ENCODE assay signal across 25 mouse cellular contexts in the genomic region with DNA sequence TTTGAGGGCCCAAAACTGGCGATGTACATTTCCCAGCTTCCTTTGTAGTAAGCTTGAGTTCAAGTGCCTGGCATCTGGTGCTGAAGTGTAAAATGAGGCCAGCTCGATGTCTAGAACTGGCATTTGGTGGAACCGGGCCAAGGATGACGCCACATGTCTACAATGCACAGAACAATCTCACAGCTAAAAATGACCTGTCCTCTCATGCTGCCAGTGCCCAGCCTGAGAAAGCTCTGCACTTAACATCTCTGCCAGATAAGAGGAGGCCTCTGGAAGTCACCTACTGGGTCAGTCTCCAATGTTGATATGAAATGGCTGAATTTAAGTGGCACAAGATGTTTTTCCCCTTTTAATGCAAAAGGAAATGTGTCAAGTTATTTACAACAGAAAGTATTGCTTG.
DNase-seq lines count a peak whose midpoint lies in the region; ATAC-seq lines count a peak whose summit lies in the region.
"Had no signal": no experiment of that assay in that cellular context is flagged by ENCODE, and none has a peak within 500 bp of the region (broad histone marks: within the 10 kb centered on the region; RNA-seq: fewer than 3 reads in every experiment).

No protein-coding gene starts in this region.

- peak overlapping the region; percentile 80 for H3K27ac ChIP-seq in heart, embryonic 15.5 days
- H3K27ac ChIP-seq: forebrain, embryonic 10.5 days; hindbrain, embryonic 10.5 days; hindbrain, postnatal 0 days; kidney, embryonic 15.5 days; limb, embryonic 13.5 days; liver, embryonic 13.5 days; midbrain, embryonic 10.5 days had no signal

- no peak overlapping the region for H3K4me2 ChIP-seq in heart, embryonic 15.5 days
- H3K4me2 ChIP-seq: kidney, embryonic 15.5 days; limb, embryonic 13.5 days; liver, embryonic 13.5 days; lung, embryonic 14.5 days had no signal

- WGBS in heart, embryonic 15.5 days: 35% methylated on average over 4 of the region's 4 CpGs

- H3K36me3 ChIP-seq in heart, embryonic 15.5 days: no peaks in the 10 kb centered on the region
- H3K36me3 ChIP-seq: forebrain, embryonic 10.5 days; hindbrain, embryonic 10.5 days; kidney, embryonic 15.5 days; limb, embryonic 13.5 days; liver, embryonic 13.5 days; midbrain, embryonic 10.5 days had no signal

- ATAC-seq in heart, embryonic 15.5 days (replicated peaks; ENCODE audit: insufficient number of reproducible peaks, insufficient read depth, low FRiP score, low read depth): peak; percentile 93
- ATAC-seq: hindbrain, postnatal 0 days; intestine, postnatal 0 days had no signal

- no peaks in the 10 kb centered on the region for H3K27me3 ChIP-seq in heart, embryonic 15.5 days
- H3K27me3 ChIP-seq: CH12.LX; kidney, embryonic 15.5 days; liver, embryonic 13.5 days had no signal

- H3K9ac ChIP-seq in heart, embryonic 15.5 days: no peak overlapping the region
- H3K9ac ChIP-seq: kidney, embryonic 15.5 days; limb, embryonic 13.5 days; liver, embryonic 13.5 days; lung, embryonic 14.5 days had no signal

- intact Hi-C loops in left cerebral cortex, postnatal 4 days (cut with DNase I): no loop called here

- H3K9me3 ChIP-seq in heart, embryonic 15.5 days (replicated peaks): no peaks in the 10 kb centered on the region
- H3K9me3 ChIP-seq: forebrain, embryonic 10.5 days; hindbrain, embryonic 10.5 days; kidney, embryonic 15.5 days; limb, embryonic 13.5 days; liver, embryonic 13.5 days; midbrain, embryonic 10.5 days had no signal

- peaks cover 3% of the 10 kb centered on the region; the same call in 1 of the 2 replicates for H3K4me1 ChIP-seq in heart, embryonic 15.5 days (replicated peaks)
- H3K4me1 ChIP-seq: forebrain, embryonic 10.5 days; hindbrain, embryonic 10.5 days; kidney, embryonic 15.5 days; limb, embryonic 13.5 days; liver, embryonic 13.5 days had no signal

- DNase-seq in left cerebral cortex, postnatal 4 days: peak; percentile 28
- DNase-seq in left cerebral cortex, adult 18-20 months (ENCODE audit: low spot score in 2 of 2): no peak
- DNase-seq in heart, adult 8-10 months (ENCODE audit: low spot score): peak; percentile 63
- peak; percentile 86 for DNase-seq in heart, postnatal 4 days
- no peak for DNase-seq in frontal cortex, postnatal 14 days (ENCODE audit: low spot score in 2 of 2)
- DNase-seq in adrenal gland, postnatal 10 days: no peak
- DNase-seq in lung, postnatal 25 days (ENCODE audit: low spot score): no peak
- DNase-seq: cerebellum, adult 11 months; gastrocnemius, postnatal 10 days; kidney, postnatal 4 days; layer of hippocampus, adult 9-11 months; liver, embryonic 13.5 days; lung, embryonic 14.5 days; lung, postnatal 4 days; right cerebral cortex, adult 18-20 months; thymus, postnatal 4 days had no signal

- no peak overlapping the region for H3K4me3 ChIP-seq in heart, embryonic 15.5 days
- H3K4me3 ChIP-seq: forebrain, embryonic 10.5 days; hindbrain, embryonic 10.5 days; kidney, embryonic 15.5 days; limb, embryonic 13.5 days; liver, embryonic 13.5 days; midbrain, embryonic 10.5 days had no signal

Comparison
In these comparisons a context has a peak if more than half of its experiments do, and no peak if none do; other contexts are left out.
1. DNase-seq: peak in left cerebral cortex, postnatal 4 days (single experiment), heart, adult 8-10 months (single experiment) and heart, postnatal 4 days (single experiment); none in left cerebral cortex, adult 18-20 months (0 of 2), frontal cortex, postnatal 14 days (0 of 2), adrenal gland, postnatal 10 days (single experiment) and lung, postnatal 25 days (single experiment).